ENCODE assay signal across 12 mouse cellular contexts in genomic region chr14:50871284-50871683, GRCm38 (mm10). TPM values are rescaled to one million over a fixed set of nuclear protein-coding genes. Genes with fewer than 3 reads are reported as not detected.
A peak's percentile ranks its signal among the peaks of the same experiment; 100 is the strongest.
DNase-seq lines count a peak whose midpoint lies in the region; ATAC-seq and TF ChIP-seq lines count a peak whose summit lies in the region.
"Had no signal": no experiment of that assay in that cellular context is flagged by ENCODE, and none has a peak within 500 bp of the region (broad histone marks: within the 10 kb centered on the region; RNA-seq: fewer than 3 reads in every experiment).

No protein-coding gene starts in this region.

- H3K9me3 ChIP-seq in liver, postnatal 0 days (ENCODE audit: low read length) = no peaks in the 10 kb centered on the region
- H3K9me3 ChIP-seq in liver, embryonic 12.5 days (replicated peaks) = no peaks in the 10 kb centered on the region
- no peaks in the 10 kb centered on the region for H3K9me3 ChIP-seq in neural tube, embryonic 15.5 days (replicated peaks)
- no peaks in the 10 kb centered on the region for H3K9me3 ChIP-seq in forebrain, embryonic 10.5 days
- H3K9me3 ChIP-seq: embryonic facial prominence, embryonic 12.5 days had no signal

- ATAC-seq in liver, postnatal 0 days = no peak
- no peak for ATAC-seq in liver, embryonic 12.5 days
- no peak for ATAC-seq in neural tube, embryonic 15.5 days (ENCODE audit: low FRiP score)

- peaks cover 7% of the 10 kb centered on the region; the same call in 1 of the 2 replicates for H3K36me3 ChIP-seq in liver, postnatal 0 days (replicated peaks; ENCODE audit: insufficient read depth, low read length)
- no peaks in the 10 kb centered on the region for H3K36me3 ChIP-seq in liver, embryonic 12.5 days
- H3K36me3 ChIP-seq in neural tube, embryonic 15.5 days = no peaks in the 10 kb centered on the region
- H3K36me3 ChIP-seq in forebrain, embryonic 10.5 days (replicated peaks) = no peaks in the 10 kb centered on the region
- H3K36me3 ChIP-seq: embryonic facial prominence, embryonic 12.5 days had no signal

- H3K27me3 ChIP-seq in liver, postnatal 0 days (ENCODE audit: insufficient read depth, low read length) = no peaks in the 10 kb centered on the region
- H3K27me3 ChIP-seq in liver, embryonic 12.5 days (replicated peaks) = no peaks in the 10 kb centered on the region
- no peaks in the 10 kb centered on the region for H3K27me3 ChIP-seq in neural tube, embryonic 15.5 days (replicated peaks)
- H3K27me3 ChIP-seq in forebrain, embryonic 10.5 days (ENCODE audit: poor library complexity, severe bottlenecking) = no peaks in the 10 kb centered on the region
- H3K27me3 ChIP-seq: embryonic facial prominence, embryonic 12.5 days had no signal

- 73% methylated on average over 2 of the region's 2 CpGs for WGBS in liver, postnatal 0 days (ENCODE audit: insufficient replicate concordance)
- WGBS in liver, embryonic 12.5 days (ENCODE audit: insufficient replicate concordance) = 75% methylated on average over 2 of the region's 2 CpGs
- WGBS in neural tube, embryonic 15.5 days = 96% methylated on average over 2 of the region's 2 CpGs
- WGBS in forebrain, embryonic 10.5 days = 89% methylated on average over 2 of the region's 2 CpGs

- TF ChIP-seq CTCF in gastrocnemius, adult 2 months (IDR thresholded peaks at IDR 0.05) = no peak
- peak; percentile 12; the same call in 1 of the 2 replicates for TF ChIP-seq CTCF in liver, postnatal 0 days (IDR thresholded peaks at IDR 0.05; ENCODE audit: low read depth)

- H3K4me2 ChIP-seq in liver, postnatal 0 days (ENCODE audit: low read depth, low read length) = peak overlapping the region; percentile 74; the same call in 1 of the 2 replicates
- H3K4me2 ChIP-seq in liver, embryonic 12.5 days = no peak overlapping the region
- H3K4me2 ChIP-seq in neural tube, embryonic 15.5 days = peak overlapping the region; percentile 75

- H3K27ac ChIP-seq in gastrocnemius, adult 2 months = peak overlapping the region; percentile 93
- no peak overlapping the region for H3K27ac ChIP-seq in liver, postnatal 0 days (ENCODE audit: low read depth)
- H3K27ac ChIP-seq in liver, embryonic 12.5 days = no peak overlapping the region
- H3K27ac ChIP-seq in neural tube, embryonic 15.5 days (replicated peaks) = no peak overlapping the region
- no peak overlapping the region for H3K27ac ChIP-seq in forebrain, embryonic 10.5 days
- H3K27ac ChIP-seq: embryonic facial prominence, embryonic 12.5 days had no signal

- peak overlapping the region; percentile 86 for H3K4me3 ChIP-seq in gastrocnemius, adult 2 months
- H3K4me3 ChIP-seq in liver, postnatal 0 days (ENCODE audit: low read depth, low read length) = no peak overlapping the region
- no peak overlapping the region for H3K4me3 ChIP-seq in liver, embryonic 12.5 days
- no peak overlapping the region for H3K4me3 ChIP-seq in neural tube, embryonic 15.5 days (replicated peaks)
- no peak overlapping the region for H3K4me3 ChIP-seq in forebrain, embryonic 10.5 days

- intact Hi-C loops in gastrocnemius, adult 2 months (cut with DNase I) = loop anchor here (5.0 kb wide), 1 partner anchor 64 kb away; the partner anchor contains the start of genes Ccnb1ip1 and Parp2
- intact Hi-C loops in gastrocnemius, postnatal 14 days (cut with DNase I; ENCODE audit: low total_unique reads) = no loop called here

- TF ChIP-seq EP300 in liver, postnatal 0 days (IDR thresholded peaks at IDR 0.05; ENCODE audit: low read depth) = no peak

- DNase-seq in gastrocnemius, adult 2 months = no peak
- DNase-seq in gastrocnemius, postnatal 14 days = no peak
- no peak for DNase-seq in liver, postnatal 0 days
- peak; percentile 15 for DNase-seq in R1 (ENCODE audit: low read depth, low spot score)
- no peak for DNase-seq in right cerebral cortex, postnatal 4 days
- no peak for DNase-seq in forebrain, embryonic 10.5 days (ENCODE audit: extremely low spot score, low spot score)
- DNase-seq: adrenal gland, postnatal 10 days; cerebellum, adult 18-20 months; heart, adult 18-20 months had no signal

- peaks cover 6% of the 10 kb centered on the region; the same call in 1 of the 2 replicates for H3K4me1 ChIP-seq in liver, postnatal 0 days (ENCODE audit: insufficient read depth)
- peaks cover 17% of the 10 kb centered on the region for H3K4me1 ChIP-seq in liver, embryonic 12.5 days
- H3K4me1 ChIP-seq in neural tube, embryonic 15.5 days = peaks cover 10% of the 10 kb centered on the region
- peaks cover 13% of the 10 kb centered on the region for H3K4me1 ChIP-seq in forebrain, embryonic 10.5 days

- H3K9ac ChIP-seq in liver, postnatal 0 days (replicated peaks) = no peak overlapping the region
- H3K9ac ChIP-seq in liver, embryonic 12.5 days = no peak overlapping the region
- no peak overlapping the region for H3K9ac ChIP-seq in neural tube, embryonic 15.5 days (replicated peaks)

RNA-seq across cellular contexts. Expression of gene Tep1, which starts 0.9 kb away (rescaled TPM):
- total RNA-seq in gastrocnemius, adult 2 months (2021) = 1 to 10 TPM; 6.6 to 9.5 TPM
- total RNA-seq in gastrocnemius, postnatal 14 days (2021) = 10 to 100 TPM in 1 of 2 experiments, 1 to 10 TPM in 1; 9.4 to 10.3 TPM
- 6.2 and 6.6 TPM in 2 replicates for polyA plus RNA-seq in liver, postnatal 0 days (2015; fragmentation: Nextera tagmentation; extraction: Ambion mirVana)
- 2.2 and 3.2 TPM in 2 replicates for polyA plus RNA-seq in liver, embryonic 12.5 days (2016; fragmentation: Nextera tagmentation; extraction: Ambion mirVana)
- 3.1 and 4.0 TPM in 2 replicates for polyA plus RNA-seq in neural tube, embryonic 15.5 days (2015; fragmentation: Nextera tagmentation; extraction: Ambion mirVana)
- 4.1 and 5.2 TPM in 2 replicates for polyA plus RNA-seq in forebrain, embryonic 10.5 days (2016; fragmentation: Nextera tagmentation; extraction: Ambion mirVana)

RNA-seq across cellular contexts. Expression of gene Klhl33, which starts 26.0 kb away (rescaled TPM):
- total RNA-seq in gastrocnemius, adult 2 months (2021) = 10 to 100 TPM; 68.8 to 76.8 TPM
- 100 to 1,000 TPM; 101 to 192 TPM for total RNA-seq in gastrocnemius, postnatal 14 days (2021)
- polyA plus RNA-seq in liver, postnatal 0 days (2015; fragmentation: Nextera tagmentation; extraction: Ambion mirVana) = 0.13 and 0.20 TPM in 2 replicates
- polyA plus RNA-seq in liver, embryonic 12.5 days (2016; fragmentation: Nextera tagmentation; extraction: Ambion mirVana) = 0.13 and 0.28 TPM in 2 replicates
- polyA plus RNA-seq in neural tube, embryonic 15.5 days (2015; fragmentation: Nextera tagmentation; extraction: Ambion mirVana) = 3.4 and 4.1 TPM in 2 replicates
- polyA plus RNA-seq in forebrain, embryonic 10.5 days (2016; fragmentation: Nextera tagmentation; extraction: Ambion mirVana) = 0.09 and 0.14 TPM in 2 replicates

RNA-seq across cellular contexts. Expression of gene Osgep, which starts 53.4 kb away (rescaled TPM):
- total RNA-seq in gastrocnemius, adult 2 months (2021) = 10 to 100 TPM; 45.3 to 63.1 TPM
- total RNA-seq in gastrocnemius, postnatal 14 days (2021) = 10 to 100 TPM; 40.0 to 42.1 TPM
- 38.5 and 39.5 TPM in 2 replicates for polyA plus RNA-seq in liver, postnatal 0 days (2015; fragmentation: Nextera tagmentation; extraction: Ambion mirVana)
- polyA plus RNA-seq in liver, embryonic 12.5 days (2016; fragmentation: Nextera tagmentation; extraction: Ambion mirVana) = 69.7 and 74.0 TPM in 2 replicates
- 107 and 125 TPM in 2 replicates for polyA plus RNA-seq in neural tube, embryonic 15.5 days (2015; fragmentation: Nextera tagmentation; extraction: Ambion mirVana)
- 190 and 197 TPM in 2 replicates for polyA plus RNA-seq in forebrain, embryonic 10.5 days (2016; fragmentation: Nextera tagmentation; extraction: Ambion mirVana)

RNA-seq across cellular contexts. Expression of gene Apex1, which starts 53.5 kb away (rescaled TPM):
- total RNA-seq in gastrocnemius, adult 2 months (2021) = 10 to 100 TPM; 28.0 to 28.1 TPM
- total RNA-seq in gastrocnemius, postnatal 14 days (2021) = 10 to 100 TPM; 32.7 to 33.4 TPM
- polyA plus RNA-seq in liver, postnatal 0 days (2015; fragmentation: Nextera tagmentation; extraction: Ambion mirVana) = 58.0 and 60.1 TPM in 2 replicates
- 144 and 147 TPM in 2 replicates for polyA plus RNA-seq in liver, embryonic 12.5 days (2016; fragmentation: Nextera tagmentation; extraction: Ambion mirVana)
- 157 and 177 TPM in 2 replicates for polyA plus RNA-seq in neural tube, embryonic 15.5 days (2015; fragmentation: Nextera tagmentation; extraction: Ambion mirVana)
- 503 and 517 TPM in 2 replicates for polyA plus RNA-seq in forebrain, embryonic 10.5 days (2016; fragmentation: Nextera tagmentation; extraction: Ambion mirVana)

RNA-seq across cellular contexts. Expression of gene Pip4p1, which starts 59.4 kb away (rescaled TPM):
- total RNA-seq in gastrocnemius, adult 2 months (2021) = 10 to 100 TPM; 16.2 to 16.6 TPM
- 10 to 100 TPM; 12.6 to 16.4 TPM for total RNA-seq in gastrocnemius, postnatal 14 days (2021)
- 23.6 and 24.2 TPM in 2 replicates for polyA plus RNA-seq in liver, postnatal 0 days (2015; fragmentation: Nextera tagmentation; extraction: Ambion mirVana)
- polyA plus RNA-seq in liver, embryonic 12.5 days (2016; fragmentation: Nextera tagmentation; extraction: Ambion mirVana) = 26.1 and 30.6 TPM in 2 replicates
- 98.6 and 99.7 TPM in 2 replicates for polyA plus RNA-seq in neural tube, embryonic 15.5 days (2015; fragmentation: Nextera tagmentation; extraction: Ambion mirVana)
- 44.8 and 45.3 TPM in 2 replicates for polyA plus RNA-seq in forebrain, embryonic 10.5 days (2016; fragmentation: Nextera tagmentation; extraction: Ambion mirVana)
